11 mouse cellular contexts compared by ENCODE assay signal in the genomic region with DNA sequence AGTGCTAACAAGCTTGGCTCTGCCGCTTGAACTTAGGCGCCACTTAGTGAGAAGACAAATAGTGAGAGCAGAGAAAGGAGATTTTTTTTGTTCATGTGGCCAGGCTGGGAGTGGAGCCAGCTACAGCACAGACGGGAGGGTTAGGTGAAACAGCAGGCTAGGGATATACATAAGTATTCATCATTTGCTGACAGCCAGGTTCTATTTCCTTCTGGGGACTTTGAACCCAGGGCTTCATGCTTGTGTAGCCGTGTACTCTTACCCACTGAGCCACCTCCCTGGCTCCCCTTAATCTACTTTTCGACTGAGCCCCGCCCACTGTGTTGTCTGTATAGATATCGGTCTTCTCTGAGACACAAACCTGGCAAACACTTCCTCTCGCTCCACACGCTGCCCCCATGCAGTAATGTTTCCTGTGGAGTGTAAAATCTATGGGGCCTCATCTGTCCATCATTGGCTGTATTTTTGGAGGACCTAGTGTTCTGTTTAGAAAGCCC. TPM values are rescaled to one million over a fixed set of nuclear protein-coding genes. Genes with fewer than 3 reads are reported as not detected.
DNase-seq lines count a peak whose midpoint lies in the region; ATAC-seq and TF ChIP-seq lines count a peak whose summit lies in the region.
"Had no signal": no experiment of that assay in that cellular context is flagged by ENCODE, and none has a peak within 500 bp of the region (broad histone marks: within the 10 kb centered on the region; RNA-seq: fewer than 3 reads in every experiment).

No protein-coding gene starts in this region.

- no peak overlapping the region for H3K4me2 ChIP-seq in forebrain, embryonic 14.5 days (ENCODE audit: low read length)
- H3K4me2 ChIP-seq in forebrain, postnatal 0 days (ENCODE audit: low read depth), result no peak overlapping the region
- no peak overlapping the region for H3K4me2 ChIP-seq in midbrain, embryonic 13.5 days (replicated peaks)
- no peak overlapping the region for H3K4me2 ChIP-seq in midbrain, embryonic 11.5 days
- peak overlapping the region; percentile 27 for H3K4me2 ChIP-seq in intestine, postnatal 0 days (replicated peaks; ENCODE audit: low read depth)
- peak overlapping the region; percentile 19; the same call in 1 of the 2 replicates for H3K4me2 ChIP-seq in stomach, embryonic 15.5 days

- 0 out of 2 replicates have a peak overlapping the region, but pooled peaks have one; percentile 5 for H3K27ac ChIP-seq in forebrain, embryonic 14.5 days (ENCODE audit: low read depth, low read length)
- H3K27ac ChIP-seq in forebrain, postnatal 0 days (ENCODE audit: low read depth, low read length), result no peak overlapping the region
- no peak overlapping the region for H3K27ac ChIP-seq in midbrain, embryonic 13.5 days
- H3K27ac ChIP-seq in midbrain, embryonic 11.5 days (ENCODE audit: low read depth, low read length), result no peak overlapping the region
- H3K27ac ChIP-seq in intestine, postnatal 0 days (ENCODE audit: low read depth, low read length), result peak overlapping the region; percentile 63
- H3K27ac ChIP-seq in stomach, embryonic 15.5 days, result peak overlapping the region; percentile 72
- H3K27ac ChIP-seq: macrophage had no signal

- 0 out of 2 replicates have a peak, but pooled peaks have one; percentile 26 for ATAC-seq in forebrain, embryonic 14.5 days
- no peak for ATAC-seq in forebrain, postnatal 0 days
- ATAC-seq in midbrain, embryonic 13.5 days, result 0 out of 2 replicates have a peak, but pooled peaks have one; percentile 27
- ATAC-seq in midbrain, embryonic 11.5 days (ENCODE audit: low FRiP score), result no peak
- ATAC-seq in intestine, postnatal 0 days, result peak; percentile 88
- ATAC-seq in stomach, embryonic 15.5 days (ENCODE audit: insufficient read depth, low FRiP score, low read depth), result peak; percentile 81

- 43% methylated on average over 9 of the region's 9 CpGs for WGBS in forebrain, embryonic 14.5 days
- WGBS in forebrain, postnatal 0 days, result 36% methylated on average over 9 of the region's 9 CpGs
- 56% methylated on average over 9 of the region's 9 CpGs for WGBS in midbrain, embryonic 13.5 days
- 64% methylated on average over 9 of the region's 9 CpGs for WGBS in midbrain, embryonic 11.5 days
- WGBS in intestine, postnatal 0 days, result 13% methylated on average over 9 of the region's 9 CpGs
- 28% methylated on average over 9 of the region's 9 CpGs for whole genome bisulfite sequencing in stomach, embryonic 15.5 days

- no peak overlapping the region for H3K9ac ChIP-seq in forebrain, embryonic 14.5 days (ENCODE audit: low read length)
- H3K9ac ChIP-seq in forebrain, postnatal 0 days, result no peak overlapping the region
- no peak overlapping the region for H3K9ac ChIP-seq in midbrain, embryonic 13.5 days (replicated peaks)
- H3K9ac ChIP-seq in midbrain, embryonic 11.5 days (ENCODE audit: low read length), result no peak overlapping the region
- H3K9ac ChIP-seq in intestine, postnatal 0 days (ENCODE audit: low read depth, low read length), result no peak overlapping the region
- no peak overlapping the region for H3K9ac ChIP-seq in stomach, embryonic 15.5 days

- H3K4me3 ChIP-seq in forebrain, embryonic 14.5 days (ENCODE audit: low read depth, low read length), result no peak overlapping the region
- H3K4me3 ChIP-seq in forebrain, postnatal 0 days (ENCODE audit: low read depth, low read length), result no peak overlapping the region
- no peak overlapping the region for H3K4me3 ChIP-seq in midbrain, embryonic 13.5 days (replicated peaks)
- no peak overlapping the region for H3K4me3 ChIP-seq in midbrain, embryonic 11.5 days (ENCODE audit: low read depth, low read length)
- no peak overlapping the region for H3K4me3 ChIP-seq in intestine, postnatal 0 days (ENCODE audit: low read depth, low read length)
- no peak overlapping the region for H3K4me3 ChIP-seq in stomach, embryonic 15.5 days (replicated peaks)

- no peak for DNase-seq in forebrain, embryonic 14.5 days (ENCODE audit: low spot score)
- no peak for DNase-seq in forebrain, postnatal 0 days
- DNase-seq in midbrain, embryonic 11.5 days (ENCODE audit: low spot score, missing footprints), result no peak
- DNase-seq in thymus, postnatal 14 days, result no peak
- no peak for DNase-seq in left cerebral cortex, adult 11 months (ENCODE audit: low spot score)

- no peaks in the 10 kb centered on the region for H3K9me3 ChIP-seq in forebrain, embryonic 14.5 days (replicated peaks; ENCODE audit: control insufficient read depth, low read length)
- H3K9me3 ChIP-seq in forebrain, postnatal 0 days (ENCODE audit: low read length), result no peaks in the 10 kb centered on the region
- no peaks in the 10 kb centered on the region for H3K9me3 ChIP-seq in midbrain, embryonic 13.5 days
- H3K9me3 ChIP-seq in midbrain, embryonic 11.5 days (ENCODE audit: control insufficient read depth, low read length), result no peaks in the 10 kb centered on the region
- no peaks in the 10 kb centered on the region for H3K9me3 ChIP-seq in intestine, postnatal 0 days (ENCODE audit: control insufficient read depth)
- no peaks in the 10 kb centered on the region for H3K9me3 ChIP-seq in stomach, embryonic 15.5 days

- no peak for TF ChIP-seq CTCF in forebrain, postnatal 0 days (IDR thresholded peaks at IDR 0.05; ENCODE audit: low read depth)
- TF ChIP-seq CTCF in intestine, postnatal 0 days (IDR thresholded peaks at IDR 0.05; ENCODE audit: low read depth), result no peak

- no peaks in the 10 kb centered on the region for H3K4me1 ChIP-seq in forebrain, embryonic 14.5 days (ENCODE audit: control insufficient read depth, insufficient read depth, low read length)
- H3K4me1 ChIP-seq in forebrain, postnatal 0 days (ENCODE audit: insufficient read depth), result no peaks in the 10 kb centered on the region
- 0 out of 2 replicates have a peak, but pooled peaks cover 4% of the 10 kb centered on the region for H3K4me1 ChIP-seq in midbrain, embryonic 13.5 days (replicated peaks)
- no peaks in the 10 kb centered on the region; the same call in 1 of the 2 replicates for H3K4me1 ChIP-seq in midbrain, embryonic 11.5 days (ENCODE audit: control insufficient read depth, insufficient read depth, low read length)
- no peaks in the 10 kb centered on the region for H3K4me1 ChIP-seq in intestine, postnatal 0 days (replicated peaks; ENCODE audit: control insufficient read depth, insufficient read depth, low read length)
- peaks cover 13% of the 10 kb centered on the region for H3K4me1 ChIP-seq in stomach, embryonic 15.5 days

- H3K36me3 ChIP-seq in forebrain, embryonic 14.5 days (ENCODE audit: control insufficient read depth, insufficient read depth, low read length), result no peaks in the 10 kb centered on the region
- no peaks in the 10 kb centered on the region for H3K36me3 ChIP-seq in forebrain, postnatal 0 days (ENCODE audit: insufficient read depth)
- H3K36me3 ChIP-seq in midbrain, embryonic 13.5 days, result no peaks in the 10 kb centered on the region
- no peaks in the 10 kb centered on the region for H3K36me3 ChIP-seq in midbrain, embryonic 11.5 days (ENCODE audit: control insufficient read depth, insufficient read depth, low read length)
- no peaks in the 10 kb centered on the region for H3K36me3 ChIP-seq in intestine, postnatal 0 days (ENCODE audit: control insufficient read depth, insufficient read depth)
- H3K36me3 ChIP-seq in stomach, embryonic 15.5 days, result no peaks in the 10 kb centered on the region

- no peaks in the 10 kb centered on the region; the same call in 1 of the 2 replicates for H3K27me3 ChIP-seq in forebrain, embryonic 14.5 days (replicated peaks; ENCODE audit: control insufficient read depth, insufficient read depth, low read length)
- no peaks in the 10 kb centered on the region for H3K27me3 ChIP-seq in forebrain, postnatal 0 days (ENCODE audit: insufficient read depth, low read length)
- H3K27me3 ChIP-seq in midbrain, embryonic 13.5 days, result peaks cover 25% of the 10 kb centered on the region; the same call in 1 of the 2 replicates
- H3K27me3 ChIP-seq in midbrain, embryonic 11.5 days (ENCODE audit: control insufficient read depth, insufficient read depth, low read length), result 0 out of 2 replicates have a peak, but pooled peaks cover 2% of the 10 kb centered on the region
- H3K27me3 ChIP-seq in intestine, postnatal 0 days (replicated peaks; ENCODE audit: control insufficient read depth, insufficient read depth, low read length), result peaks cover 13% of the 10 kb centered on the region; the same call in 1 of the 2 replicates
- H3K27me3 ChIP-seq in stomach, embryonic 15.5 days (replicated peaks), result no peaks in the 10 kb centered on the region

RNA-seq across cellular contexts. Expression of a gene that starts 11.3 kb away (rescaled TPM):
- 113 and 124 TPM in 2 replicates for polyA plus RNA-seq in forebrain, embryonic 14.5 days (2014; fragmentation: Nextera tagmentation; extraction: Ambion mirVana)
- total RNA-seq in forebrain, postnatal 0 days (2014; rRNA removed), result 150 and 158 TPM in 2 replicates
- polyA plus RNA-seq in forebrain, postnatal 0 days (2015; fragmentation: Nextera tagmentation; extraction: Ambion mirVana), result 143 and 146 TPM in 2 replicates
- 146 and 148 TPM in 2 replicates for polyA plus RNA-seq in midbrain, embryonic 13.5 days (2015; fragmentation: Nextera tagmentation; extraction: Ambion mirVana)
- polyA plus RNA-seq in midbrain, embryonic 11.5 days (2014; fragmentation: Nextera tagmentation; extraction: Ambion mirVana), result 96.5 and 97.6 TPM in 2 replicates
- polyA plus RNA-seq in intestine, postnatal 0 days (2015; fragmentation: Nextera tagmentation; extraction: Ambion mirVana), result 236 and 245 TPM in 2 replicates
- 124 and 134 TPM in 2 replicates for polyA plus RNA-seq in stomach, embryonic 15.5 days (2015; fragmentation: Nextera tagmentation; extraction: Ambion mirVana)

RNA-seq across cellular contexts. Expression of a gene that starts 24.4 kb away (rescaled TPM):
- polyA plus RNA-seq in forebrain, embryonic 14.5 days (2014; fragmentation: Nextera tagmentation; extraction: Ambion mirVana), result not detected in 2 replicates
- total RNA-seq in forebrain, postnatal 0 days (2014; rRNA removed), result not detected in 2 replicates
- not detected in 2 replicates for polyA plus RNA-seq in forebrain, postnatal 0 days (2015; fragmentation: Nextera tagmentation; extraction: Ambion mirVana)
- polyA plus RNA-seq in midbrain, embryonic 13.5 days (2015; fragmentation: Nextera tagmentation; extraction: Ambion mirVana), result 0.40 and 1.5 TPM in 2 replicates
- polyA plus RNA-seq in midbrain, embryonic 11.5 days (2014; fragmentation: Nextera tagmentation; extraction: Ambion mirVana), result 0.95 and 1.1 TPM in 2 replicates
- polyA plus RNA-seq in intestine, postnatal 0 days (2015; fragmentation: Nextera tagmentation; extraction: Ambion mirVana), result not detected in 2 replicates
- not detected in 2 replicates for polyA plus RNA-seq in stomach, embryonic 15.5 days (2015; fragmentation: Nextera tagmentation; extraction: Ambion mirVana)
- total RNA-seq: heart, postnatal 10 days; layer of hippocampus, postnatal 14 days had no signal
- polyA plus RNA-seq: macrophage had no signal

RNA-seq across cellular contexts. Expression of a gene that starts 28.2 kb away (rescaled TPM):
- 43.5 and 46.1 TPM in 2 replicates for polyA plus RNA-seq in forebrain, embryonic 14.5 days (2014; fragmentation: Nextera tagmentation; extraction: Ambion mirVana)
- total RNA-seq in forebrain, postnatal 0 days (2014; rRNA removed), result 50.4 and 50.5 TPM in 2 replicates
- polyA plus RNA-seq in forebrain, postnatal 0 days (2015; fragmentation: Nextera tagmentation; extraction: Ambion mirVana), result 41.5 and 46.2 TPM in 2 replicates
- 56.1 and 56.6 TPM in 2 replicates for polyA plus RNA-seq in midbrain, embryonic 13.5 days (2015; fragmentation: Nextera tagmentation; extraction: Ambion mirVana)
- polyA plus RNA-seq in midbrain, embryonic 11.5 days (2014; fragmentation: Nextera tagmentation; extraction: Ambion mirVana), result 39.4 and 41.4 TPM in 2 replicates
- 12.2 and 12.5 TPM in 2 replicates for polyA plus RNA-seq in intestine, postnatal 0 days (2015; fragmentation: Nextera tagmentation; extraction: Ambion mirVana)
- 31.7 and 35.5 TPM in 2 replicates for polyA plus RNA-seq in stomach, embryonic 15.5 days (2015; fragmentation: Nextera tagmentation; extraction: Ambion mirVana)

RNA-seq across cellular contexts. Expression of a gene that starts 40.9 kb away (rescaled TPM):
- 0.13 and 0.41 TPM in 2 replicates for polyA plus RNA-seq in forebrain, embryonic 14.5 days (2014; fragmentation: Nextera tagmentation; extraction: Ambion mirVana)
- total RNA-seq in forebrain, postnatal 0 days (2014; rRNA removed), result not detected in 2 replicates
- not detected in 2 replicates for polyA plus RNA-seq in forebrain, postnatal 0 days (2015; fragmentation: Nextera tagmentation; extraction: Ambion mirVana)
- polyA plus RNA-seq in midbrain, embryonic 13.5 days (2015; fragmentation: Nextera tagmentation; extraction: Ambion mirVana), result 0.14 and 0.19 TPM in 2 replicates
- polyA plus RNA-seq in midbrain, embryonic 11.5 days (2014; fragmentation: Nextera tagmentation; extraction: Ambion mirVana), result 0.15 TPM in 1 of 2 replicates, not detected in the other
- not detected in 2 replicates for polyA plus RNA-seq in intestine, postnatal 0 days (2015; fragmentation: Nextera tagmentation; extraction: Ambion mirVana)
- 0.09 TPM in 1 of 2 replicates, not detected in the other for polyA plus RNA-seq in stomach, embryonic 15.5 days (2015; fragmentation: Nextera tagmentation; extraction: Ambion mirVana)
- total RNA-seq: heart, postnatal 10 days; layer of hippocampus, postnatal 14 days had no signal
- polyA plus RNA-seq: macrophage had no signal

RNA-seq across cellular contexts. Expression of a gene that starts 40.9 kb away (rescaled TPM):
- 0.32 TPM in 1 of 2 replicates, not detected in the other for polyA plus RNA-seq in forebrain, embryonic 14.5 days (2014; fragmentation: Nextera tagmentation; extraction: Ambion mirVana)
- total RNA-seq in forebrain, postnatal 0 days (2014; rRNA removed), result not detected in 2 replicates
- not detected in 2 replicates for polyA plus RNA-seq in forebrain, postnatal 0 days (2015; fragmentation: Nextera tagmentation; extraction: Ambion mirVana)
- polyA plus RNA-seq in midbrain, embryonic 13.5 days (2015; fragmentation: Nextera tagmentation; extraction: Ambion mirVana), result not detected in 2 replicates
- polyA plus RNA-seq in midbrain, embryonic 11.5 days (2014; fragmentation: Nextera tagmentation; extraction: Ambion mirVana), result not detected in 2 replicates
- not detected in 2 replicates for polyA plus RNA-seq in intestine, postnatal 0 days (2015; fragmentation: Nextera tagmentation; extraction: Ambion mirVana)
- polyA plus RNA-seq in stomach, embryonic 15.5 days (2015; fragmentation: Nextera tagmentation; extraction: Ambion mirVana), result 0.27 TPM in 1 of 2 replicates, not detected in the other
- total RNA-seq: heart, postnatal 10 days had no signal
- polyA plus RNA-seq: macrophage had no signal

Comparison
In these comparisons a context has a peak if more than half of its experiments do, and no peak if none do; other contexts are left out.
1. ATAC-seq: peak in forebrain, embryonic 14.5 days (single experiment), midbrain, embryonic 13.5 days (single experiment), intestine, postnatal 0 days (single experiment) and stomach, embryonic 15.5 days (single experiment); none in forebrain, postnatal 0 days (single experiment) and midbrain, embryonic 11.5 days (single experiment).
2. H3K27ac ChIP-seq: peak in forebrain, embryonic 14.5 days (single experiment), intestine, postnatal 0 days (single experiment) and stomach, embryonic 15.5 days (single experiment); none in forebrain, postnatal 0 days (single experiment), midbrain, embryonic 13.5 days (single experiment) and midbrain, embryonic 11.5 days (single experiment).
3. H3K4me2 ChIP-seq: peak in intestine, postnatal 0 days (single experiment) and stomach, embryonic 15.5 days (single experiment); none in forebrain, embryonic 14.5 days (single experiment), forebrain, postnatal 0 days (single experiment), midbrain, embryonic 13.5 days (single experiment) and midbrain, embryonic 11.5 days (single experiment).